Mouse (Mus musculus) c-Kit-positive CD71-positive TER-119-positive erythroid progenitor cells, embryonic 14.5 days (primary cell): ENCODE data around the gene Ptprk.

Experiments
- DNase-seq: peaks from one replicate; pipeline ENCODE4 v3.0.0-alpha.2; 2013; ENCODE audit warnings: low spot score

The Ptprk gene

GRCm38 (mm10) chr10:28542754-28543153 is 468.1 kb downstream of the Ptprk start:
- DNase-seq, result no peak

DNA sequence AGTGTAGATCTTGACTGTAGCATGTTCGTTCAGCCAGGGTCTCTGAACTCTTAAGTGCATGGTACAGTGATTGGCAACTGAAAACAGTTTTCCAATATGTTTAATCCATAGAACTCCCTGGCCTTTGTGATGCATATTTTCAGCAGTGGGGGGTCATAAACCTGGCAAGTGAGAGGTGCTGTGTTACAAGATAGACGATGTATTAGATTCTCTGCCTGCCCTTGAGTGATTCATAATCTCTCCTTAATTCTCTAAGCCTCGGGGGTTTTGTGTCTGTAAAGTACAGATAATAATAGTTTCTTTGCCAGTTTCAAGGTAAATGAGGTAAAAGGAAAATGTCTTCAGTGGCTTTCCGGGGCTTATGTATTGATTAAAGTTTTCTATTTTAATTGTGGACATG is 475.9 kb downstream of the Ptprk start:
- DNase-seq, result no peak

- no peak for DNase-seq
These were observed 477.4 kb downstream of the Ptprk start for GRCm38 (mm10) chr10:28552068-28552467.

DNA sequence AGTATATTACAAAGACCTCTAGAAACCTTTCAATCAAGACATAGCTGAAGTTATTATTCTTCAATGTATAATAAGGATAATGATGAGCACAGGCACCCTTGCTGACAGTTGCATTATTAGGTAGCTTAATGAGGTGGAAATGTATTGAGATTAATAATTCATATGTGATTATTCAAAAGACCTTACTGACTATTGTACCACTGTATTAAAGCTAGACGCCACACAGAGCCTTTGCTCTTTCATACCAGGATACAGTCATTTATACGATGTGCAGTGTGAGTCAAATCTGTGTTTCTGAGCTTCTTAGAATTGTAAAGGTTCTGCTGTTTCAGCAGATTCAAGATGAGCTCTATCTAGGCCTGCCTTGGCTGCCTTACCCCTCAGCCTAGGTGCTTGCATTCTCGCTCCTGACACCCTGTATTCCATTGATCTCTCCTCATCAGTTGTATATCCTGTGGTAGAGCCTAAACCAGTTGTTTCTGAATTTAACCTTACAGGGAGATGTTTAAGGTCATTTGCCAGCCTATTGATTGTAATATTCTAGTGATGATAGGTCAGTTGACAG is 489.6 kb downstream of the Ptprk start:
- DNase-seq, result no peak

DNA sequence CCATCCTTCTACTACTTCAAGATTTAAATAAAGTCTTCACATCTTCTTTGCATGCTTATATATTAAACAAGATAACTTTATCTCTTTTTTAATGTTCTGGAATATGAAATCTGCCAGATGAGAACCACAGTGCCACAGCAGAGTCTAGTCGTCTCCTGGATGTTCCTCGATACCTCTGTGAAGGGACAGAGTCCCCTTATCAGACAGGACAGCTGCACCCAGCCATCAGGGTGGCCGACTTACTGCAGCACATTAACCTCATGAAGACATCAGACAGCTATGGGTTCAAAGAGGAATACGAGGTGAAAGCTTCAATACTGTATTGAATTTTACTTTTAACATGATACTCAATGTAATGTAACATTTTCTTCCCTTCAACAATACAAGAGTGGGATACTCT is 491.8 kb downstream of the Ptprk start:
- peak; percentile 57 for DNase-seq

DNA sequence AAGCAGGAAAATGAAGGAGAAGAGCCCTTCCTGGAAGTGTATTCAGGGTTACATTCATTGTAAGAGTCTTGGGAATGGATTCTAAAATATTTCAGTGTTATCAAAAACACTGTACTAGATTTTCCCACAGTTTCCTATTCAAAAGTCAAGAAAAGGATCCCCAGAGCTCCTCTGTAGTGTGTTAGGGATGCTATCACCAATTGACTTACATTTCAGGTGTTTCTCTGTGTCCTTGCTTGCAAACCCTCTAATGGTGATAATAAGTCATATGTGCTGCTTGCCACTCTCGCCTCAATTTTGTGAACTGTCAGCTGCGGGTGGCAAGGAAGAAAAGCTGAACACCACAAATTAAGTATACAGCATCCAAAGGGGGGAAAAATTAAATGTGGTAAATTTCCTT is 492.2 kb downstream of the Ptprk start:
- DNase-seq, result no peak

GRCm38 (mm10) chr10:28567441-28567840 is 492.8 kb downstream of the Ptprk start:
- no peak for DNase-seq

GRCm38 (mm10) chr10:28568047-28568446 is 493.4 kb downstream of the Ptprk start:
- no peak for DNase-seq

- no peak for DNase-seq
These were observed 505.0 kb downstream of the Ptprk start for GRCm38 (mm10) chr10:28579596-28579995.

DNA sequence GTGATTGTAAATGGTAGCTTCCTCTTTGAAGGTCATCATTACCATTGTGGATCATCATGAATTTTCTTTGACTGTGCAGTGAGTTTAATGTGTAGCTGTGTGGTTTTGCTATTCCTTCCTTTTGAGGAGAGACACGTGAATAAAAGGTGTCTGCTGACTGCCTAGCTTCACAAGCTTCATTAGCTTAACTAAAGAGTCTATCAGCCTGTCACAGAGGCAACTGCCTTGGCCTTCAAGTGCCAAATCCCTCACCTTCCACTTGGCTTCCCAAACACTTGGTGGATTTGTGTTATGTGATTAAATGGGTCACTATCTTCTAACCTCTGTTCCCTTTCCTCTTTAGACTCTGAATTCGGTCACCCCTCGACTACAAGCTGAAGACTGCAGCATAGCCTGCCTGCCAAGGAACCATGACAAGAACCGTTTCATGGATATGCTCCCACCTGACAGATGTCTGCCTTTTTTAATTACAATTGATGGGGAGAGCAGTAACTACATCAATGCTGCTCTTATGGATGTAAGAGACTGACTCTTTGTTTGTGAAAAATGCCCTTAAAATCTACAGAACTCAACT is 512.0 kb downstream of the Ptprk start:
- DNase-seq, result no peak

DNA sequence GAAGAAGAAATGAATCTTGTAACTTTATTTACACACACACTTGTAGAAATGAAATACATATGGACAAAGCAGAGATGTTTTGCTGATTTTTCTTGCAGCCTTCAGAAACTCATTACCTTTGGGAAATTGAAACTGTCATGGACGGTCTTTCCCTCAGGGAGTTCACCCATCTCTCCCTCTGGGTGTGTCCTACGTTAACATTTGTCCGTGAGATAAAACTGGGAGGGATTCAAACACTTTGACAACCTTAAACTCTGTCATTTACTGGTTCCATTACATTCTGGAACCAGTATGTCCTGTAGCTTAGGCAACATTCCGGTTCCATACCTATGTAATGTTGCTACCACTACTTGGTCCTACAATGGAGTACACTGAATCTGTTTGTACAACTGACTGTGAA is 513.8 kb downstream of the Ptprk start:
- no peak for DNase-seq

GRCm38 (mm10) chr10:28590822-28591221 is 516.2 kb downstream of the Ptprk start:
- no peak for DNase-seq

DNA sequence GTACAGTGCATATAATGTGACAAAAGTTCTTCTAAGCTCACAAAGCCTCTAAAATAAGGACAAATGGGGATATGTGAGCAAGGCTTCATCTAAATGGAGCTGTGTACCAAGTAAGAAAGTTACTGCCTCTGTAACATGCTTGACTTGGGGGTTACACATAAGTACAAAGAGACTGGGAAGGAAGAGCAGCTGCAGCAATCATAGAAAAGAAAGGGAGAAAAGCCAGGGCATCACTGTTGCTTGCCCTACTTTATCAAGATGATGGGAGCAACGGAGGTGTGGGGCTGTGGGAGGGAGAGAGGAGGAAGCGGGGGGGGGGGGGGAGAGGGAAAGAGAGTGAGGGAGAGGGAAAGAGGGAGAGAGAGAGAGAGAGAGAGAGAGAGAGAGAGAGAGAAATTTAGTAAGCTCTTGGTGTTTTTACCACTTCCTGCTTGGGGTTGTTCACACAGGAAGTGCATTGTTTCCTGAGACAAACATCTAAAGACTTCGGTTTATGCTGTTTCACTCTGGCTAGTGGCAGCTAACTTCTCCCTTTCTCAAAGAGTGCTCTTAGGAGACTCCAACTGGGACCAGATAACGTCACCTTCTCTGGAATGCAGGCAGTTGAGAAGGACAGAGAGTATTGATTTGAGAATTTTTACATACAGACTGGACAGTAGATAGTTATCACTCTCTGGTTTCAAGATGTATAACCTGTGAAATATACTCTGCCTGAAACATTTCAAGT is 519.1 kb downstream of the Ptprk start:
- DNase-seq, result no peak

DNA sequence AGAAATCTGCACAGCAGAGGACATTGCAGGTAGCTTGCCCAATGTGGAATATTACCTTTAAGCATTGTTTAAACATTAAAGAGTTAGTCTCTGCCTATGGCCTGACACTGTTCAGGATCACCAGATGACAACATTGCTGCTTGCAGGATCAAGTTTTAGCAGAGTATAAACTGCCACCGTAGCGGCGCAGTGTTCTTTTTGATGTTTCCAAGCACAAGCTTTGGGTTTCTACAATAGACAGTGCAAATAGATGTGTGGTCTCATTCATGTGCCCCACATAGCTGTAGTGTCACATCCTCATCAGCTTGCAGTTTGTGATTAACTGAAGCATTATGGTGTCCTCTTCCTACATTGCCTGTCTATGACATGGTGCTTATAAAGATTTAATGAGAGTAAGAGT is 522.3 kb downstream of the Ptprk start:
- DNase-seq, result no peak

GRCm38 (mm10) chr10:28609136-28609535 is 534.5 kb downstream of the Ptprk start:
- DNase-seq, result no peak

GRCm38 (mm10) chr10:28614396-28614795 is 539.8 kb downstream of the Ptprk start:
- no peak for DNase-seq

GRCm38 (mm10) chr10:28617203-28617602 is 542.6 kb downstream of the Ptprk start:
- DNase-seq, result no peak

- DNase-seq, result no peak
These were observed 543.4 kb downstream of the Ptprk start for GRCm38 (mm10) chr10:28618002-28618401.

DNA sequence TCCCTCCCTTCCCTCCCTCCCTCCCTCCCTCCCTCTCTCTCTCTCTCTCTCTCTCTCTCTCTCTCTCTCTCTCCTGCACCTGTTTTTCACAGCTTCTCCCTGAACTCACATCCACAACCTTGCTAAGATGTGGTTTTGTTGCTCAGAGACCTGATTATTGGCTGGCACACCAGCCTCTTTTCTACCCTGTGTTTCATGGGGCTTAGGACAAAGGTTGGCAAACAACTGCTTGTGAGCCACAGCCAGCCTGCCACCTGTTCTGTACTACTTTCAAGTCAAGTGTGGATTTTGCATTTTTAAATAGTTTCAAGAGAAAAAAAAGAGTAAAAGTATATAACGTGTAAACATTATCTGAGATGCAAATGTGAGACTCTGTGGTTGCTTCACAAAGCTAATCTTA is 544.8 kb downstream of the Ptprk start:
- no peak for DNase-seq

DNA sequence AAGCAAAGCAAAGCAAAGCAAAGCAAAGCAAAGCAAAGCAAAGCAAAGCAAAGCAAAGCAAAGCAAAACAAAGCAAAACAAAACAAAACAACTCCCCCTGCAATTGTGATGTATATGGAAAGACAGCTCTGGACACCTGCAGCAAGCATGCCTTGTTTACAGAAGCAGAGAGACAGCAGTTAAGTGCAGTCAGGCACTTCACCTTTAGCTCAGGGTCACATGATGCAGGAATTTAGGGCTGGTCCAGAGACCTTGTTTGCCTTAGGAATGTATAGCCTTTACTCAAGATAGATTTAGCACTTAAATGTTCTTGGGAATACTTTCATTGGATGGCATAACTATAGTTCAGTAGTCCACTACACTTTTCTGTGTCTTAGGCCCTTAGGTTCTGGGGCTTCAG is 561.5 kb downstream of the Ptprk start:
- no peak for DNase-seq

DNA sequence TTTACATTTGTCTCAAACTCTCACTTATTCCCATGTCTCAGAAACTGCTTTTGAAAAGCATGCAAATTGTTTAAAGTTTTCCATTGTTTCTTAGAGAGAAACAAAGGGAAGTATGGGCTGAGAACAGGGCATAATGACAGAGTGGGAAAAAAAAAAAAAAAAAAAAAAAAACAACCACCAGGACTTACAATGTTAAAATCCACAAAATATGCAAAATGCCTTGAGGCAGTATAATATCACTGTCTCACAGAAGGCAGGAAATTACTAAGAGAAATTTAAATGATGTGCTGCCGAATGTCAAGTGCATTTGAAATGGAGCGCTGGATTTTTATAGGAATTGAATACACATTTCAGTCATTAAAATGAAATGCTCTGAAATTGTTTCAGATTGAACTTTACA is 567.3 kb downstream of the Ptprk start:
- DNase-seq, result no peak
